Mouse (Mus musculus) adrenal gland, adult 10 weeks (tissue): Measurements from ENCODE around the gene Tspan33. TPM values are rescaled to one million over a fixed set of nuclear protein-coding genes. Genes with fewer than 3 reads are reported as not detected.

Source experiments
- polyA plus RNA-seq: library from polyadenylated mRNA; stranded (reverse); fragments of 350-450 nt; fragmentation: Illumina TruSeq; extraction: RNeasy Lipid Tissue Mini Kit (QIAGEN cat#74804); gene quantifications from one replicate; pipeline ENCODE4 v1.2.3, GENCODE M21; 2014; ENCODE audit warnings: low read depth, low replicate concordance

Gene Tspan33
- polyA plus RNA-seq, result 0.29 TPM

GRCm38 (mm10) chr6:29693953-29694352 is at the start of gene Tspan33:
Gene Tspan33 (plus strand): TSS chr6:29694222.

DNA sequence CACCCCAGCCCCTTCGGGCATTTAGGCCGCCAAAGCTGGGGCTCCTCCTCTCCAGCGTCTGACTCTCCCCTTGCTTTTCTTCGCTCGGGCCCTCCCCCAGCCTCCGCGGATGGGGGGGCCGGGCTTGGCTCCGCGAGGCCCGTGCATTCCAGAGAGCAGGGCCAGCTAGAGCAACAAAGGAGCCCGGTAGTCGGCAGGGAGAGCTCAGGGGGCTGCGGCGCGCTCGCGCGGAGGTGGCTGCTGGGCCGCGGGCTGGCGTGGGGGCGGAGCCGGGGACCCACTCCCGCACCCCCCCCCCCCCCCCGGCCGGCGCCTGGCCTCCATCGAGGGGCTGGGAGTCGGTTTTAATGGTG is 41.3 kb downstream of the Tspan33 start, which contains the start of gene Smo:
Gene Smo (plus strand): TSS at position 168 of the 353 bp plus-strand sequence.

Other genes with a start within 250 kb of the Tspan33 start
- 33.1 TPM for gene Atp6v1f, start 226.5 kb upstream of the Tspan33 start, polyA plus RNA-seq
- not detected for gene Atp6v1fnb, start 222.8 kb upstream of the Tspan33 start, polyA plus RNA-seq
- not detected for gene Kcp, start 186.3 kb upstream of the Tspan33 start, polyA plus RNA-seq
- 0.93 TPM for gene Irf5, start 167.6 kb upstream of the Tspan33 start, polyA plus RNA-seq
- 66.2 TPM for gene Tnpo3, start 84.3 kb upstream of the Tspan33 start, polyA plus RNA-seq
- gene Smo, start 41.3 kb downstream of the Tspan33 start, polyA plus RNA-seq, result 17.9 TPM
- gene Ahcyl2, start 73.8 kb downstream of the Tspan33 start, polyA plus RNA-seq, result 305 TPM
- gene Strip2, start 222.8 kb downstream of the Tspan33 start, polyA plus RNA-seq, result 2.8 TPM